Mouse (Mus musculus) limb, embryonic 13.5 days (tissue): ENCODE measurements around the gene Slc23a2. TPM values are rescaled to one million over a fixed set of nuclear protein-coding genes. Genes with fewer than 3 reads are reported as not detected.

Source experiments
- ATAC-seq: fragments of 200-750 bp; cut with Nextera tagmentation; 2 replicates; pipeline ENCODE4 v1.8.0; 2017; ENCODE audit warnings: low read depth, moderate number of reproducible peaks, moderate TSS enrichment; ENCODE audit not compliant: low FRiP score
- H3K27ac ChIP-seq: fragments of 300-500 bp; sonication (generic); 2 replicates; pipeline ENCODE4 v1.5.1; 2015; ENCODE audit warnings: inconsistent platforms, mild to moderate bottlenecking, moderate library complexity
- H3K27me3 ChIP-seq: fragments of 300-500 bp; sonication (generic); 2 replicates; pipeline ENCODE4 v1.6.1; 2015; ENCODE audit warnings: mild to moderate bottlenecking, inconsistent platforms
- H3K36me3 ChIP-seq: fragments of 300-500 bp; sonication (generic); 2 replicates; pipeline ENCODE4 v1.6.1; 2015; ENCODE audit warnings: inconsistent platforms, mild to moderate bottlenecking, moderate library complexity
- H3K4me1 ChIP-seq: fragments of 300-500 bp; sonication (generic); 2 replicates; pipeline ENCODE4 v1.6.1; 2015; ENCODE audit warnings: inconsistent platforms
- H3K4me2 ChIP-seq: fragments of 300-500 bp; sonication (generic); replicated peaks from 2 replicates; pipeline ENCODE4 v1.6.1; 2015; ENCODE audit warnings: inconsistent platforms, mild to moderate bottlenecking, moderate library complexity
- H3K4me3 ChIP-seq: fragments of 300-500 bp; sonication (generic); 2 replicates; pipeline ENCODE4 v1.5.1; 2015; ENCODE audit warnings: moderate library complexity, mild to moderate bottlenecking, inconsistent platforms
- H3K9ac ChIP-seq: fragments of 300-500 bp; sonication (generic); 2 replicates; pipeline ENCODE4 v1.6.1; 2015; ENCODE audit warnings: mild to moderate bottlenecking, inconsistent platforms
- H3K9me3 ChIP-seq: fragments of 300-500 bp; sonication (generic); 2 replicates; pipeline ENCODE4 v1.6.1; 2016; ENCODE audit warnings: inconsistent platforms
- WGBS: fragments of 180-500 bp; shearing (Covaris S2); methylation state at CpG from one replicate; pipeline ENCODE4 v1.1.7; 2015; 5-methylcytosine and 5-hydroxymethylcytosine counted together
- polyA plus RNA-seq: library from polyadenylated mRNA; unstranded; fragments of >200 nt; fragmentation: Nextera tagmentation; extraction: Ambion mirVana; gene quantifications from 2 replicates; pipeline ENCODE4 v1.2.1, GENCODE M21; 2015

Slc23a2 gene
- polyA plus RNA-seq, 1 experiment from 2014 or later, result 12.7 TPM

GRCm38 (mm10) chr2:132131266-132131665, 13.6 kb downstream of the Slc23a2 start:
- H3K9ac ChIP-seq, result peak overlapping the region; percentile 50; the same call in 1 of the 2 replicates
- no peaks in the 10 kb centered on the region for H3K9me3 ChIP-seq
- 5% methylated on average over 9 of the region's 9 CpGs for WGBS
- ATAC-seq, result peak; percentile 69; the same call in 1 of the 2 replicates
- no peak overlapping the region for H3K27ac ChIP-seq
- peak overlapping the region; percentile 54 for H3K4me2 ChIP-seq
- no peaks in the 10 kb centered on the region for H3K36me3 ChIP-seq
- peak overlapping the region; percentile 25 for H3K4me3 ChIP-seq
- no peaks in the 10 kb centered on the region for H3K27me3 ChIP-seq
- H3K4me1 ChIP-seq, result peaks cover 31% of the 10 kb centered on the region

- 92% methylated on average over 7 of the region's 7 CpGs for WGBS
- Histone ChIP-seq H3K27ac (no peak overlapping the region), H3K4me3 (no peak overlapping the region), H3K36me3 (no peaks in the 10 kb centered on the region), H3K4me1 (peaks cover 25% of the 10 kb centered on the region), H3K4me2 (no peak overlapping the region), H3K9ac (no peak overlapping the region), H3K9me3 (no peaks in the 10 kb centered on the region), H3K27me3 (no peaks in the 10 kb centered on the region)
- ATAC-seq, result no peak
These were observed 14.9 kb downstream of the Slc23a2 start for GRCm38 (mm10) chr2:132129980-132130379.

GRCm38 (mm10) chr2:132129247-132129646, 15.7 kb downstream of the Slc23a2 start:
- 71% methylated on average over 7 of the region's 7 CpGs for WGBS
- Histone ChIP-seq H3K9ac (no peak overlapping the region), H3K4me3 (no peak overlapping the region), H3K36me3 (no peaks in the 10 kb centered on the region), H3K27me3 (no peaks in the 10 kb centered on the region), H3K4me1 (peaks cover 22% of the 10 kb centered on the region), H3K9me3 (no peaks in the 10 kb centered on the region), H3K27ac (no peak overlapping the region), H3K4me2 (no peak overlapping the region)
- ATAC-seq, result no peak

GRCm38 (mm10) chr2:132127904-132128303, 17.0 kb downstream of the Slc23a2 start:
- Histone ChIP-seq H3K4me1 (peaks cover 16% of the 10 kb centered on the region), H3K36me3 (no peaks in the 10 kb centered on the region), H3K9me3 (no peaks in the 10 kb centered on the region), H3K4me2 (no peak overlapping the region), H3K9ac (no peak overlapping the region; the same call in 1 of the 2 replicates), H3K27ac (no peak overlapping the region), H3K4me3 (no peak overlapping the region), H3K27me3 (no peaks in the 10 kb centered on the region)
- ATAC-seq, result no peak
- WGBS, result 32% methylated on average over 10 of the region's 10 CpGs

GRCm38 (mm10) chr2:132126292-132126691, 18.6 kb downstream of the Slc23a2 start:
- no peak overlapping the region for H3K4me2 ChIP-seq
- H3K9ac ChIP-seq, result no peak overlapping the region
- ATAC-seq, result no peak
- H3K9me3 ChIP-seq, result no peaks in the 10 kb centered on the region
- H3K27ac ChIP-seq, result no peak overlapping the region
- 97% methylated on average over 1 of the region's 1 CpGs for WGBS
- peaks cover 10% of the 10 kb centered on the region for H3K4me1 ChIP-seq
- no peaks in the 10 kb centered on the region for H3K27me3 ChIP-seq
- H3K4me3 ChIP-seq, result no peak overlapping the region
- no peaks in the 10 kb centered on the region for H3K36me3 ChIP-seq

GRCm38 (mm10) chr2:132123063-132123462, 21.8 kb downstream of the Slc23a2 start:
- H3K9me3 ChIP-seq, result no peaks in the 10 kb centered on the region
- no peak overlapping the region for H3K9ac ChIP-seq
- H3K27ac ChIP-seq, result no peak overlapping the region
- 91% methylated on average over 4 of the region's 4 CpGs for WGBS
- H3K36me3 ChIP-seq, result no peaks in the 10 kb centered on the region
- ATAC-seq, result no peak
- H3K27me3 ChIP-seq, result no peaks in the 10 kb centered on the region
- no peak overlapping the region for H3K4me3 ChIP-seq
- H3K4me1 ChIP-seq, result peaks cover 3% of the 10 kb centered on the region; the same call in 1 of the 2 replicates
- H3K4me2 ChIP-seq, result no peak overlapping the region

- Histone ChIP-seq H3K9ac (no peak overlapping the region), H3K36me3 (no peaks in the 10 kb centered on the region), H3K4me1 (no peaks in the 10 kb centered on the region), H3K4me3 (no peak overlapping the region), H3K27me3 (no peaks in the 10 kb centered on the region), H3K9me3 (no peaks in the 10 kb centered on the region), H3K27ac (no peak overlapping the region), H3K4me2 (no peak overlapping the region)
- no peak for ATAC-seq
- WGBS, result 92% methylated on average over 3 of the region's 3 CpGs
These were observed 23.9 kb downstream of the Slc23a2 start for GRCm38 (mm10) chr2:132121050-132121449.

GRCm38 (mm10) chr2:132118646-132119045, 26.3 kb downstream of the Slc23a2 start:
- Histone ChIP-seq H3K36me3 (no peaks in the 10 kb centered on the region), H3K4me3 (no peak overlapping the region), H3K27me3 (no peaks in the 10 kb centered on the region), H3K4me2 (no peak overlapping the region), H3K9me3 (no peaks in the 10 kb centered on the region), H3K9ac (no peak overlapping the region), H3K27ac (no peak overlapping the region), H3K4me1 (peaks cover 15% of the 10 kb centered on the region)
- WGBS, result 74% methylated on average over 1 of the region's 1 CpGs
- ATAC-seq, result no peak

GRCm38 (mm10) chr2:132115936-132116335, 29.0 kb downstream of the Slc23a2 start:
- Histone ChIP-seq H3K4me3 (no peak overlapping the region), H3K27me3 (no peaks in the 10 kb centered on the region), H3K27ac (no peak overlapping the region), H3K9ac (no peak overlapping the region), H3K36me3 (no peaks in the 10 kb centered on the region), H3K4me1 (peaks cover 20% of the 10 kb centered on the region), H3K4me2 (no peak overlapping the region), H3K9me3 (no peaks in the 10 kb centered on the region)
- no peak for ATAC-seq
- 85% methylated on average over 5 of the region's 5 CpGs for WGBS

- no peaks in the 10 kb centered on the region for H3K9me3 ChIP-seq
- H3K36me3 ChIP-seq, result no peaks in the 10 kb centered on the region
- H3K4me1 ChIP-seq, result peaks cover 21% of the 10 kb centered on the region
- H3K4me2 ChIP-seq, result no peak overlapping the region
- H3K27me3 ChIP-seq, result no peaks in the 10 kb centered on the region
- no peak for ATAC-seq
- no peak overlapping the region for H3K4me3 ChIP-seq
- H3K9ac ChIP-seq, result no peak overlapping the region
- WGBS, result 64% methylated on average over 6 of the region's 6 CpGs
- no peak overlapping the region for H3K27ac ChIP-seq
These were observed 29.6 kb downstream of the Slc23a2 start for GRCm38 (mm10) chr2:132115344-132115743.

- Histone ChIP-seq H3K36me3 (no peaks in the 10 kb centered on the region), H3K4me2 (no peak overlapping the region), H3K27ac (peak overlapping the region; percentile 15; the same call in 1 of the 2 replicates), H3K4me1 (peaks cover 21% of the 10 kb centered on the region), H3K9me3 (no peaks in the 10 kb centered on the region), H3K27me3 (no peaks in the 10 kb centered on the region), H3K4me3 (no peak overlapping the region), H3K9ac (no peak overlapping the region)
- 48% methylated on average over 11 of the region's 11 CpGs for WGBS
- ATAC-seq, result no peak; the same call in 1 of the 2 replicates
These were observed 30.7 kb downstream of the Slc23a2 start for GRCm38 (mm10) chr2:132113962-132114759.

- 86% methylated on average over 4 of the region's 4 CpGs for WGBS
- H3K27me3 ChIP-seq, result no peaks in the 10 kb centered on the region
These were observed 32.6 kb downstream of the Slc23a2 start for GRCm38 (mm10) chr2:132112319-132112718.

More at GRCm38 (mm10) chr2:132112319-132112718, 32.6 kb downstream of the Slc23a2 start:
- no peak overlapping the region for H3K27ac ChIP-seq
- H3K9ac ChIP-seq, result no peak overlapping the region
- H3K4me2 ChIP-seq, result no peak overlapping the region
- H3K4me3 ChIP-seq, result no peak overlapping the region
- no peaks in the 10 kb centered on the region for H3K9me3 ChIP-seq
- H3K36me3 ChIP-seq, result peaks cover 3% of the 10 kb centered on the region; the same call in 1 of the 2 replicates
- no peak for ATAC-seq
- peaks cover 28% of the 10 kb centered on the region for H3K4me1 ChIP-seq
